Mouse (Mus musculus) skeletal muscle tissue, adult 2 months (tissue): Measurements from ENCODE around the gene Ankrd9.

Experiments used
- DNase-seq: peaks from one replicate; pipeline ENCODE4 v3.0.0-alpha.2; 2012; ENCODE audit warnings: low read depth, low spot score

Ankrd9 gene

DNA sequence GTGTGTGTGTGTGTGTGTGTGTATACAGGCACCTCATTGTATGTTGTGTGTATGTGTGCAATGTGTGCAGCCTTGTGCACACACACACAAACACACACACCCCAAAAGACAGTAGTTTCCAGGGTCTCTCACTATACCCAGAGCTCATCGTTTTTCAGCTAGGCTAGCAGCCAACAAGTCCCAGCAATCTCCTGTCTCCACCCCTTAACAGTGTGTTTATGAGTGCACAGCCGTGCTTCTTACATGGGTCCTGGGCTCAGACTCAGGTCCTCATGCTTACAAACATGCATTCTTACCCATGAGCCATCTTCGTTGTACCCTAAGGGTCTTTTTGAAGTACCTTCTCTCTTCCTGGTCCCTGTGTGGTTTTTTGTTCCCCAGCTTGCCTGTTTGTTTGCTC is 13.3 kb downstream of the Ankrd9 start:
- DNase-seq = no peak

GRCm38 (mm10) chr12:110961973-110962372 is 16.9 kb downstream of the Ankrd9 start:
- no peak for DNase-seq

DNA sequence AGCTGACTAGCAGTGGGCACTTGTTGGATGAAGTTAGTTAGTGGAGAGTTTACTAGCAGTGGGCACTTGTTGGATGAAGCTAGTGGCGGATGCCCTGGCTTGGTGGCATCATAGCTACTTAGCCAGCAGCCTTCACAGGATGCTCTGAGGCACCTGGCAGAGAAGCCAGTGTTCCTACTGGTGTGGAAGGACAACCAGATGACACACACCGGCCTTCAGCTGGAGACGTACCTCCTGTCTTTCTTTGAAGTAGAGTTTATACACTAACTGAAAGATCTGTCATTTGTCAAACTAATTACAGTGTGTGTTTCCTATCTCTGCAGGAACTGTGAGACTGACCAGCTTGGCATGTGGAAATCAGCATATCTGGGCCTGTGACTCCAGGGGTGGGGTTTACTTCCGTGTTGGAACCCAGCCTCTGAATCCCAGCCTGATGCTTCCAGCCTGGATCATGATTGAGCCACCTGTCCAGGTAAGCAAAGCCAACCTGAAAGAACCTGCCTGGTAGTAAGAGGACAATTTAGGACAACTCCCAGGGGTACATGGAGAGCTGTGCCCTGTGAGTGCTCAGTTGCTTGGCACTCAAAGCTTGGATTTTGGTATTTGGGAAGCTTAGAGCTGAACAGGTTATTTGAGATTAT is 24.4 kb downstream of the Ankrd9 start:
- DNase-seq = no peak

- no peak for DNase-seq
Measured at GRCm38 (mm10) chr12:110953900-110954299, 24.9 kb downstream of the Ankrd9 start.

GRCm38 (mm10) chr12:110953443-110953842 is 25.4 kb downstream of the Ankrd9 start:
- DNase-seq = no peak

DNA sequence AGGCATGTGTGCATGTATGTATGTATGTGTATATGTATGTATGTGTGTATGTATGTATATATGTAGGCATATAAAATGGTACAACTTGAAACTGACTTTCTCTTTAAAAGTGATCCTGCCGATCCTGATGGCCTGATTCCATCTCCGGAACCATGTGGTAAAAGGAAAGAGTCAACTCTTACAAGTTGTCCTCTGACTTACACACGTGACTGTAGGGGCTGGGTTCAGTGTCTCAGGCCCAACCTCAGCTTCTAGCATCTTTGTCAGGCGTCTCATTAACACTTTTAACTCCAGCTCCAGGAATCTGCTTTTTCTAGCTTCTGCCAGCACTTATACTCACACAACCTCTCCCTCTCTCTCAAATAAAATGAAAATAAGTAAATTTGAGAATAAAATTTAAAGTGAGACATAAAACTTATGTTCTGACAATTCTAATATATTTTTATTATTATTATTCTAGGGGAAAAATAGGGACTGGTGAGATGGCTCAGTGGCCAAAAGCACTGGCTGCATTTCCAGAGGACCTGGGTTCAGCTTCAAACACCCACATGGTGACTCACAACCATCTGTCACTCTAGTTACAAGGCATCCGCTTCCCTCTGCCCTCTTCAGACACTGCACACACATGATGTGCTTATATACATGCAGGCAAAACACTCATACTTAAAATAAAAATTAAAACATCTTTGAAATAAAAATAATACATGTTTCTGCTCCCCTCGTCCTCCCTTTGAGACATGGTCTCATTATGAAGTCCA is 26.0 kb downstream of the Ankrd9 start:
- DNase-seq = no peak

GRCm38 (mm10) chr12:110951236-110951635 is 27.6 kb downstream of the Ankrd9 start:
- DNase-seq = no peak

GRCm38 (mm10) chr12:110950151-110950550 is 28.7 kb downstream of the Ankrd9 start:
- no peak for DNase-seq

DNA sequence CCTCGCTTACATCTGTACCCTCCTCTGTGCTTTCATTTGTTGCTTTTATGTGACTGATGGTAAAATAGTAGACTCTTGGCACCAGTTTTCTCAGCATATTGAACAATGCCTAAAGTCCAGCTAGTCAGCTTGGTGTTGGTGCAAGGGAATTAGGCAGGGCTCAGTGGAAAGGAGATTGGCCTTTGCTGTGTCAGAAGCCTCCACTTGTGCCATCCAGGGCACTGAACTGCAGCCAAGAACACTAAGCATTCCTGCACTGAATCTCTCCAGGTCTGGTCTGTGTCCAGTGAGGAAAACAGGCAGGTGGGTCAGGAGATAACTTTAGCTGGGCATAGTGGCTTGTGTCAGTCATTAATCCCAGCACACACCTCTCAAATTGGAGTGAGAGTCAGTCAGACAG is 29.4 kb downstream of the Ankrd9 start:
- peak; percentile 56 for DNase-seq

- DNase-seq = peak; percentile 64
Measured at GRCm38 (mm10) chr12:110948910-110949201, 30.0 kb downstream of the Ankrd9 start.

DNA sequence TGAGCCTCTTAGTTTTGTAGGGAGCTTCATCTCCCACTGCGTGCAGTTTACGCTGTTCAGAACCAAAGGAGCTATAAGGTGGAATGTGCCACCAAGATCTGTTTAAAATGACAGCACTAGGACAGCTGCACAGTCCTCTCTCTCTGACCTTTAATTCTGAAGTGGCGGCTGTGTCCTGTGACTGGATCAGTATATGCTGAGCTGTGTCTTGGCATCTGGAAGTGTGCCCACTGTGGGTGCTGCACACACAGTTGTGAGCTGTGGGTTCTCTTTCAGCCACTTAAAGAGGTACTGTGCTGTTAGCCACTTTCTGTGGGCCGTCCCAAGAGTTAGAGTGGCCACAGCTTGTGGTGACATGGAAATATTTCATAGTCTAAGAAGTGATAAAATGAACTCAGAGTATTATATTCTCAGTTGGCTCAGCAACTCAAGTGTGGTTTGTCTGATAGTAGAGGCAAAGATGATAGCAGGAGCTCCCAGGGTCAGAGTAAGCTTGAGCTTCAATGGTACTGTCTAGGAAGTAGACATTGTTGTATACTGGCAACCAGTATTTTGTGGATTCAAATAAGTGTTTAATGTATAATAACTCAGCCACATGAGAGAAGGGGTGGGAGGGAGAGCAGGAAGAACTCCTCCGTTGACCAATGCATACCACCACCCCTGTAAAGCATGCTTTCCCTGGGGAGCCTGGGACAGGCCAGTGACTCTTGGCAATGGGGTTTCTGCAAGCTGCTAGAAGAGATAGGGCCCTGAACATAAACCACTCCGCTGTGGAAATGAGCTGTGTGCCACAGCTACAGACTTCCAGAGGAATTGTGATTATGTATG is 30.5 kb downstream of the Ankrd9 start:
- peak; percentile 82 for DNase-seq

DNA sequence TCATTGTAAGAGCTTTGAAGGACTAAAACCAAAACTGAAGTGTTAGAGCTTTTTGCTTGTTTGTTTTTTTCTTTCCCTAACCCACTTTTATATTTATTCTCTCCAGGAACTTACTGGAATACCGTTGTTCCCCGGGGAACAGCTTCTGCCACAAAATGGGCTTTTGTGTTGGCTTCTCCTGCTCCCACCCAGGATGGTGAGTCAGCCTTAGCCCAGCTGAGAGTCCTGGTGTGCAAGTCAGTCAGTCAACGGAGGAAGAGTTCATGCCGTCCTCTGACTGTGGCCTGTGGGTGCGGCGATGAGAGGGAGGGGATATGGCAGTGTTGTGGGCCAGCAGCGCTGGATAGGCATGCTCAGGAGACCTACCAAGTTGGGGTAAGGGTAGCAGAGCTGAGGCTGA is 32.6 kb downstream of the Ankrd9 start:
- no peak for DNase-seq

DNA sequence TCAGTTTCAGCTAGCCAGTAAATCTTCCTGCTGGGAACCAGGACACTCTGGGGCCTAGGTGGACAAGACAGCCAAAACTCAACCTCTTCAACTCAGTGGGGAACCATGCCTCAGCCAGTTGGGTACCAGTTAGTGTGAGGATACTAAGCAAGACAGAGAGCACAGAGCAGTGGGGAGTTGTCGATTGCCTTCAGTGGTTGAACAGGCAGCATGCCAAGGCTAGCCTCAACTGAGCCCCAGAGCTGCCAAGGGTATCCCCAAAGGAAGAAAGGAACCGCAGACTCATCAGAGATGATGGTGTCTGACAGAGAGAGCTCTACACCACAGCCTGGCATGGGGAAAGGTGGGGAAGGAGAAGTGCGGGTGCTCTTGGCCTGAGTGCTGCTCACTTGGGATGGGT is 38.0 kb downstream of the Ankrd9 start:
- no peak for DNase-seq

DNA sequence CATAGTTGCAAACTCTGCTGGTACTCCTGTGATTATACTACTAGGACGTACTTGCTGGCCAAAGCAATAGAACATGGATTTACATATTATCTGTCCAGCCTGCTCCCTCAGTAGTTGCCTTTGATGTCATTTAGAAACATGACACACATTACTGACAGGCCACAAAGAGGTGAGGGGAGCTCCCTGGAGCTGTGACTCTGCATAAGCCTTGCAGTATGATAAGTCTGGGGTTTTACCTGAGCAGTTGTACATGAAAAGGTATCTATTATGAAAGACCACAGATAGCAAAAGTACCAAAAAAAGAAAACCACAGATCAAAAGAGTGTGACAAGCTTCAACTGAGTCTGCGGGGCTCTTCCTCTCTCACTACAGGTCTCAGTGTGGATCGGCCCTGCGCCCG is 39.5 kb downstream of the Ankrd9 start:
- DNase-seq = no peak

DNA sequence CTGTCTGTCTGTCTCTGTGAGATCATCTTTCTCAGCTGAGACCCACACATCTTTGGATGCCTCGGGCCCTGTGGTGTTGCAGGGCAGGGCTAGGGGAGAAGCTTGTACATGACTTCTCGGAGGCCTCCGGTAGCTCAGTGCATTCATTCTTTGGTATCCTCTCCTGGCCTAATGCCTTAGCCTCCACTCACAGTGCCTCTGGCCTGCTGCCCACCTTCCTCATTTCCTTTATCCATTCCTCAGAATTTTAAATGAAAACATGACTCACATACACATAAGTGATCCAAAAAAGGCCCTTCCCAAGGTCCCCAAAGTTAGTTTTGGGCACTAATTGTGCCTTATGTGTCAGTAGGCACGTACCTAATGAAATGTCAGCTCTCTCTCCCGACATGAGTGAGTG is 41.3 kb downstream of the Ankrd9 start:
- no peak for DNase-seq

GRCm38 (mm10) chr12:110935983-110936620 is 42.7 kb downstream of the Ankrd9 start:
- peak; percentile 89 for DNase-seq

DNA sequence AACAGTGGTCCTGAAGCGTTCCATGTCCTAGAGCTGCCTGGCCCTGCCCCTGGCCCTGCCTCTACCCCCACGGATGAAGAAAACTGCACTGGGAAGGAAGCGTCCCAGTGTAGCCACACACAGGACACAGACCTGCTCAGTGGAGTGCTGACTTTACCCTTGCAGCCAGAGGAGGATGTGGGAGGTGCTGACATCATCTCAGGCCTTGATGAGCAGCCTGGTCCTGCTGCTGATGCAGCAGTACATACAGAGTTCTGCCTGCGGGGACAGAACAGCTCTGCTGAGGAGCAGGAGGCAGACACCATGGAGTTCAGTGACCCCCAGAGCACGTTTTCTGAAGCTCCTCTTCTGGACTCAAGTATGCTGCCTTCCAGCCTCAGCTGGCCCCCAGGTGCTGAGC is 46.0 kb downstream of the Ankrd9 start:
- no peak for DNase-seq
